Mouse (Mus musculus): ENCODE results near the gene Tnfsf12.

GRCm38 (mm10) chr11:69715482-69715881, 19.8 kb upstream of the Tnfsf12 start:
- TF ChIP-seq CTCF (IDR thresholded peaks at IDR 0.05; ENCODE audit: control insufficient read depth, insufficient read depth, low read length) (peak; percentile 64), POLR2A (IDR thresholded peaks at IDR 0.05; ENCODE audit: borderline replicate concordance, control insufficient read depth, low read depth, low read length) (no peak)

Data from bone marrow, adult 2 months (tissue).